Mouse (Mus musculus) lung, adult 2 months (tissue): ENCODE results near the gene Prom2. TPM values are rescaled to one million over a fixed set of nuclear protein-coding genes. Genes with fewer than 3 reads are reported as not detected.
A peak's percentile ranks its signal among the peaks of the same experiment; 100 is the strongest.

Experiments
- DNase-seq: peaks from one replicate; pipeline ENCODE4 v3.0.0; 2022
- H3K4me1 ChIP-seq: fragments of 200-500 bp; 2 replicates; pipeline ENCODE4 v1.6.1; 2011; ENCODE audit warnings: low read length; ENCODE audit not compliant: control insufficient read depth, insufficient read depth
- H3K4me3 ChIP-seq: fragments of 200-500 bp; replicated peaks from 2 replicates; pipeline ENCODE3; 2011; ENCODE audit warnings: low read depth, mild to moderate bottlenecking, control low read depth, low read length; ENCODE audit errors: extremely low read depth
- CTCF ChIP-seq: fragments of 200-500 bp; IDR thresholded peaks from 2 replicates; pipeline ENCODE4 v1.5.1; 2011; ENCODE audit warnings: mild to moderate bottlenecking, low read length, control low read depth; ENCODE audit not compliant: insufficient read depth
- POLR2A ChIP-seq: fragments of 200-500 bp; IDR thresholded peaks from 2 replicates; pipeline ENCODE4 v1.6.1; 2011; ENCODE audit warnings: low read depth, mild to moderate bottlenecking, control low read depth, low read length, borderline replicate concordance; ENCODE audit errors: extremely low read depth
- WGBS: fragments of 180-500 bp; shearing (Covaris S2); methylation state at CpG from one replicate; pipeline ENCODE4 v1.1.7; 2018; 5-methylcytosine and 5-hydroxymethylcytosine counted together
- polyA plus RNA-seq: library from polyadenylated mRNA; depleted of rRNA; stranded (reverse); fragments of >200 nt; gene quantifications from 2 replicates; pipeline ENCODE4 v1.2.3, GENCODE M21; 2012; rRNA removed

The Prom2 gene
- polyA plus RNA-seq, 1 experiment = 9.6 TPM

DNA sequence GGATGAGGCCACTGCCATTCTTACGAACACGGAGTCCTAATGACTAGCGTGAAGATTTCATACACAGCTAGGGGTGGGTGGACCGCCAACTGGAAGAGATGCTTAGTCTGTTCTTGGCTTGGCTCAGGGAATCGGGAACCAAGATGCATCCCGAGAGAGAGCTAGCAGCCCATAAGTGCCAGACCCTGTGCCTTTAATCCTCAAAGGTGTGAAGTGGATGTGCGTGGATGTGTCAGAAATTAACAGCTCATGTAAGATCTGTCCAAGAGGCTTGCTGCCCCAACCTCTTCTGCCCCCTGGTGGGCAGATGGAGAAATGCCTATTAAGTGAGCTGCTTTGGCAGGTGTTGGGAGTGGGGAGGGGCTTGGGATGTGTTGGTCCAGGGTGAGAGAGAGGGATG is 40.2 kb downstream of the Prom2 start:
- DNase-seq = peak; percentile 44

DNA sequence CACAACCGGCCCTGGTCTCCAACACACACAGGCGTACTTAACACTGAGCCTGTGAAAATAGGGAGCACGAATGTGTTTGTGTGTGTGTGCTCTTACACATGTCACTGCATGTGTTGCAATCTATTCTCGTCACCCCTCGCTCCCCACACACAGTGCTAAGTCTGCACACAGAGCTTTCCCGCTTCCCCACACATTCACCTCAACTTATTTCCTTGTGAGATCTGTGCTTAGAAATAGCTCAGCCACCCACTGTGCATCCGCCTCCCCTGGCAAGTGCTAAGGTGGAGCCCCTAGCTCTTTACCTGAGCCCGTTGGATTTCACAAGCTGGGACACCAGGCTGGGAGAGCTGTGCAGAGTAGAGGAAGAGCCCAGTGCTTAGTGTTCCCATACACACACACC is 42.5 kb downstream of the Prom2 start:
- TF ChIP-seq CTCF = no peak
- TF ChIP-seq POLR2A = no peak
- H3K4me3 ChIP-seq = no peak overlapping the region
- 79% methylated on average over 8 of the region's 8 CpGs for WGBS
- H3K4me1 ChIP-seq = no peaks in the 10 kb centered on the region
- no peak for DNase-seq

More for the DNA sequence above, 40.2 kb downstream of the Prom2 start:
- TF ChIP-seq CTCF (peak; percentile 81), POLR2A (no peak)
- Histone ChIP-seq H3K4me1 (no peaks in the 10 kb centered on the region), H3K4me3 (no peak overlapping the region)
- 41% methylated on average over 7 of the region's 7 CpGs for WGBS

DNA sequence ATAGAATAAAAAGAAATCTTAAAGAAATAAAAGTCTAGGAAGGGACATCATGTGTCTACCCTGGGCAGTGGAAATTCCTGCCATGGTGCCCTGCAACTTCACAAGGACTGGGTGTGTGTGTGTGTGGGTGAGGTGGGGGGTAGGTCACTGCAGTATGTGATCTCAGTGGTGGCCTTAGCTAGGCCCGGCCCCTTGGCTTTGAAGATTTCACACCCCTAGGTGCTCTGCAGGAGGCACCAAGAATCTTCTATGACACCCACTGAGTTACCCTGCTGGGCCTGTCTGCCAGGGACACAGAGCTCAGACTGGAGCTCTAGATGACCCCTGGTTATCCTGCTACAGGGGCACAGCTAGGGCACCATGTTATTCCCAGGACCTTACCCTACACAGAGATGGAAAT is 44.9 kb downstream of the Prom2 start:
- no peak for DNase-seq
- TF ChIP-seq POLR2A (no peak), CTCF (no peak)
- no peaks in the 10 kb centered on the region for H3K4me1 ChIP-seq
- H3K4me3 ChIP-seq = no peak overlapping the region
- 59% methylated on average over 1 of the region's 1 CpGs for WGBS

DNA sequence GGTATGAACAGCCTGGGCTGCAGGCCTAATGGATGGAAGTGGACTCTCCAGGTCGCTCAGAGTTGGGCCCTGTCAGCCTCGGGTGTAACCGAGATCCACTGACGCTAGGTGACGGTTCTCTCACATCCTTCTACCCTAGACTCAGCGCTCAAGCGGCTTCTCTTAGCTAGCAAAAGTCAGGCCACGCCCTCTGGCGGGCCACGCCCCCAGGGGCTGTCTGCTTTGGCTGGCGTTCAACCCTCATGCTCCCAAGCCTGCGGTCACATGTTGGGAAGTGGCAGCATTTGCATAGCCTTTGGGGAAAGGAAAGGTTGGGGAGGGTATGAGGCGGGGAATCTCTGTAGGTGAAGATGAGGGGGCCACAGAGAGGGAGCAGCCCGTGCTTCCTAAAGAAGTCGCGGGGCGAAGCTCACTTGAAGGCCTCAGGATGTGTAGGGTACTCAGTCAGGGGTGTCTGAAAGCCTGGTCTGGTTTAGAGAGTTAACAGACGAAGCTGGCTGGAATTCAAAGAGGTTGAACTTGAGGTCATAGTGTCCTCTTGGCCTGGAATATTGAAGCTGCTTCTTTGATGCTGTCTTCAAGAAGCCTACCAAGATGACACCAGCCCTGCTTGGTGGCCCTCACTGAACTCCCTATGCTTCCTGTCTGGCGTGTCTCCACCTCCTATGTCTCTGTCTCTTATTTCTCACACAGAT is 56.6 kb downstream of the Prom2 start:
- peaks cover 2% of the 10 kb centered on the region; the same call in 1 of the 2 replicates for H3K4me1 ChIP-seq
- WGBS = 11% methylated on average over 19 of the region's 19 CpGs
- no peak overlapping the region for H3K4me3 ChIP-seq
- peak; percentile 49 for DNase-seq
- TF ChIP-seq POLR2A (no peak), CTCF (no peak)

DNA sequence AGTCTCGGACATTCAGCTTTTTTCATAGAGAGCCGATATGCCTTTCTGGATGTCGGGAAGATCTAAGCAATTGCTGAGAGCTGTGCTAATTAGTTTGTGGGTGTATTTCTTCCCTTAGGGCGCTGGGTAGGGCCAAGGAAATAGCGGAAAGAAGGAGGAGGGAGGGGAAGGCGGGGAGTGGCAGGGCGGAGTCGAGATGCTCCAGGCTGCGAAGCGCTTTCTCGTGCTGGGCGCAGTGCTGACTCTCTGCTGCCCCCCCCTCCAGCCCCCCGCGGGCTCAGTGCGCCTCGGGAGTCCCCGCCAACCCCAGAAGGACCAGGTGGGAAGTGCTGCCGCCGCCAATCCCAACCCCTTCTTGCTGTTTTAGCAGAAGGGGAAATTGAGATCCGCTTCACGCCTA is 58.3 kb downstream of the Prom2 start:
- peak overlapping the region; percentile 54 for H3K4me3 ChIP-seq
- TF ChIP-seq CTCF = no peak
- no peak for TF ChIP-seq POLR2A
- H3K4me1 ChIP-seq = peaks cover 2% of the 10 kb centered on the region; the same call in 1 of the 2 replicates
- under 1% methylated on average over 21 of the region's 21 CpGs for WGBS
- DNase-seq = no peak

DNA sequence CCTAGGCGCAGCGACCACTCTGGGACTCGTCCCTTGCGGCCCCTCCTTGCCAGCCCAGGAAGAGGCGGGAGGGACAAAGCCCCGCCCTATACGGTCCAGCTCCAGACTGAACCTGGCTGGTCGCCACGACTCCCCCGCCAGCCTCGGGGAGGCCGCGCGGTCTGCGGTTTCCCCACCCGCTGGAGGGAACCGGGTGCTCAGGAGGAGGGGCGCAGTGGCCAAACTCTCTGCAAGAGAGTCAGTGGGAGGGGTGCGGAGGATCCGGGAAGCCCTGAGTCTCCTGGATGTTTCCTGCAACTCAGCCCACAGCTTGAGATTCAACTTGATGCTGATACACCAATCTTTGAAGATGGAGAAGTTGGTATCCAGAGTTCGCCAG is 58.7 kb downstream of the Prom2 start:
- peak; percentile 48 for DNase-seq
- Histone ChIP-seq H3K4me3 (peak overlapping the region; percentile 54), H3K4me1 (peaks cover 2% of the 10 kb centered on the region; the same call in 1 of the 2 replicates)
- TF ChIP-seq CTCF = no peak
- TF ChIP-seq POLR2A = no peak
- under 1% methylated on average over 21 of the region's 21 CpGs for WGBS

DNA sequence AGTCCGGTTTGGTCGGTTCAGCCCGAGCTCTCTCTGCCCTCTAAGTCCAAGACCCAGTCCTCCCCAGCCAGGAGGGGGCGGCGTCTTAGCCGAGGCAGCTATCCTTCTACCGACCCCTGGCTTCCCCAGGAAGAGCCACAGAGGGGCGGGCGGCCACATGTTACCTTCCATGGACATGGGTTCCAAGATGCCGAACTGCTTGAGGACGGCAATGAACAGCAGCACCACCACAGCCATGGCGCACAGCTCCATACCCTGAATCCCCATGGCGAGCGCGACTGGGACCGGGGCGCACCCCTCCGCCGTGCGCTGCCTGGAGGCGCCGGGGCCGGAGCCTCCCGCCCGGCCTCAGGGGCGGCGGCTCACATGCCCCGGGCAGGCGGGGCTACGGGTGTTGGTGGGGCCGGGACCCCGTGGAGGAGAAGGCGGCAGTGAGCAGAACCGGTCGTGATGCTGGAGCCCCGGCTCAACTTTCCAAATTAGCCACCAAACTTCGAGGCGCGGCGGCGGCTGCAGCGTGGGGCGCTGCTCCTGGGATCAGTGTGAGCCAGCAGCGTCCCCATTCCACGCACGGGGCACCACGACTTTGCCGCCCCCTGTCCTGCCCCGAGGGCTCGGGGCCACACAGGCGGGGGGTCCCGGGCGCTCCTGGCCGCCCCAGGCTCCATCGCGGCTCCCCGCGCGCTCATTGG is 59.3 kb downstream of the Prom2 start:
- TF ChIP-seq CTCF (no peak), POLR2A (no peak)
- under 1% methylated on average over 59 of the region's 59 CpGs for WGBS
- Histone ChIP-seq H3K4me3 (peak overlapping the region; percentile 54), H3K4me1 (peaks cover 2% of the 10 kb centered on the region; the same call in 1 of the 2 replicates)
- DNase-seq = no peak

DNA sequence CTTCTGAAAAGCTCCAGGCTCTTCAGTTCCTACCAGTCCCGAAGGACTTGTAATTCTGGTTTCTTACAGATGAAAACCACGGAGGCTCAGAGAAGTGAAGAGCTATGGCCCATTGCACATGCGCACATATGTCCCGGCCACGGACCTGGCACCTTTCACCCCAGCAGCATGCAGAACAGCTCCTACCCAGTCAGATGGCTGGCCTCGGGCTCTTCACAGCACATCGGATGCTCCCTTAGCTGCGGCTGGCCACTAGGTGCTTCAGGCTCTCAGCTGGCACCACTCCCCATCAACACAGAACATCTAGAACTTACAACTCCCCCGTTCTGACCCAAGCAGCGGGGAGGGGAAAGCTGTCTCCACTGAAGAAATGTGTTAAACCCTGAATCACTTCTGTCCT is 61.5 kb downstream of the Prom2 start:
- 61% methylated on average over 10 of the region's 10 CpGs for WGBS
- Histone ChIP-seq H3K4me3 (no peak overlapping the region), H3K4me1 (peaks cover 2% of the 10 kb centered on the region; the same call in 1 of the 2 replicates)
- no peak for DNase-seq
- no peak for TF ChIP-seq CTCF
- no peak for TF ChIP-seq POLR2A

DNA sequence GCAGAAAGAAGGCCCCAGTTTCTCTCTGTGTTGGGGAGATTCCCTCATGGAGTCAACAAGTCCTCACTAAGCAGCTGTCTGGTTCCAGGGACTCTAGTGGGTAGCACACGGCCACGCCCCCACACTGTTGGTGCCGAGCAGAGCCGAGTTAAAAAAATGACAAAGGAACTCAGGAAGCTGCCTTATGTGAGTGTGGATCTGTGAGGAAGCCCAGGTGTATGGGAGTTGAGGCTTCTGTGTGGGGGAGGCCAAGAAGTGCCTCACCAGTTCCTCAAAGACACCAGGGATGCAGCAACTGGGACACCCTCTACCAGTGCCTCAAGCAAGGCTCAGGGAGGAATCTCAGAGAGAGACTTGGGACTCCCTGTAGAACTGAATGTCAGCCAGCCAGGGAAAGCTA is 62.1 kb downstream of the Prom2 start:
- no peak overlapping the region for H3K4me3 ChIP-seq
- H3K4me1 ChIP-seq = no peaks in the 10 kb centered on the region; the same call in 1 of the 2 replicates
- WGBS = 64% methylated on average over 4 of the region's 4 CpGs
- TF ChIP-seq CTCF (no peak), POLR2A (no peak)
- DNase-seq = no peak

Other genes starting within 250 kb of the Prom2 start
- 5.2 and 6.3 TPM in 2 replicates for gene Dusp2, start 205.3 kb downstream of the Prom2 start, polyA plus RNA-seq
- gene Astl, start 202.8 kb downstream of the Prom2 start, polyA plus RNA-seq = not detected in 2 replicates
- gene Adra2b, start 178.3 kb downstream of the Prom2 start, polyA plus RNA-seq = 0.48 and 0.51 TPM in 2 replicates
- gene Gpat2, start 116.3 kb downstream of the Prom2 start, polyA plus RNA-seq = 0.15 and 0.29 TPM in 2 replicates
- 11.1 and 14.0 TPM in 2 replicates for gene Fahd2a, start 96.9 kb downstream of the Prom2 start, polyA plus RNA-seq
- 1.5 and 3.1 TPM in 2 replicates for gene Kcnip3, start 19.4 kb downstream of the Prom2 start, polyA plus RNA-seq
- gene Zfp661, start 45.6 kb upstream of the Prom2 start, polyA plus RNA-seq = 1.7 and 2.9 TPM in 2 replicates
- gene Mrps5, start 45.8 kb upstream of the Prom2 start, polyA plus RNA-seq = 32.0 and 37.8 TPM in 2 replicates
- gene Mal, start 115.2 kb upstream of the Prom2 start, polyA plus RNA-seq = 8.7 and 10.9 TPM in 2 replicates
- 11.4 and 28.6 TPM in 2 replicates for gene Mall, start 188.5 kb upstream of the Prom2 start, polyA plus RNA-seq
- gene Nphp1, start 247.4 kb upstream of the Prom2 start, polyA plus RNA-seq = 9.2 and 14.5 TPM in 2 replicates